Mouse (Mus musculus) layer of hippocampus, postnatal 10 days (tissue): ENCODE measurements around the gene Rbm17. TPM values are rescaled to one million over a fixed set of nuclear protein-coding genes. Genes with fewer than 3 reads are reported as not detected.

ENCODE experiments used
- DNase-seq, 2 experiments: peaks; one replicate each; pipeline ENCODE4 v3.0.0; 2021; ENCODE audit warnings: low spot score in 2 of 2
- total RNA-seq, 2 experiments: library from RNA; stranded (reverse); gene quantifications; 2 replicates each; pipeline ENCODE4 v1.2.3; 2021

Rbm17 gene
- total RNA-seq, 2 experiments from 2014 or later, result 103 to 106 TPM

GRCm38 (mm10) chr2:11597906-11598305, 6.0 kb downstream of the Rbm17 start:
- no peak for DNase-seq

- DNase-seq, result no peak
These were observed 7.3 kb downstream of the Rbm17 start for GRCm38 (mm10) chr2:11596690-11597089.

GRCm38 (mm10) chr2:11587996-11588395, 16.0 kb downstream of the Rbm17 start:
- DNase-seq, result no peak

- DNase-seq, result no peak
These were observed 24.6 kb downstream of the Rbm17 start for GRCm38 (mm10) chr2:11579399-11579798.

- no peak for DNase-seq
These were observed 25.8 kb downstream of the Rbm17 start for GRCm38 (mm10) chr2:11578187-11578586.

GRCm38 (mm10) chr2:11573684-11574083, 30.3 kb downstream of the Rbm17 start:
- no peak for DNase-seq

GRCm38 (mm10) chr2:11571004-11571535, 32.9 kb downstream of the Rbm17 start:
- no peak for DNase-seq

GRCm38 (mm10) chr2:11568471-11568870, 35.5 kb downstream of the Rbm17 start:
- DNase-seq, result no peak

GRCm38 (mm10) chr2:11567781-11568362, 36.1 kb downstream of the Rbm17 start:
- peak in 1 of 2 experiments; percentile 25 for DNase-seq

- no peak for DNase-seq
These were observed 37.1 kb downstream of the Rbm17 start for GRCm38 (mm10) chr2:11566898-11567297.

- DNase-seq, result no peak
These were observed 37.7 kb downstream of the Rbm17 start for GRCm38 (mm10) chr2:11566241-11566640.

- DNase-seq, result no peak
These were observed 39.2 kb downstream of the Rbm17 start for GRCm38 (mm10) chr2:11564768-11565167.

- DNase-seq, result no peak
These were observed 40.7 kb downstream of the Rbm17 start for GRCm38 (mm10) chr2:11563256-11563655.

GRCm38 (mm10) chr2:11558654-11559053, 45.3 kb downstream of the Rbm17 start:
- peak in 1 of 2 experiments; percentile 22 for DNase-seq

GRCm38 (mm10) chr2:11557244-11557643, 46.7 kb downstream of the Rbm17 start:
- DNase-seq, result no peak

GRCm38 (mm10) chr2:11555316-11555715, 48.6 kb downstream of the Rbm17 start:
- DNase-seq, result no peak

- peak; percentile 46 to 66 for DNase-seq
These were observed 50.2 kb downstream of the Rbm17 start, which contains the start of gene Pfkfb3 for GRCm38 (mm10) chr2:11553471-11554400. Pfkfb3 (minus strand) TSS chr2:11554077.

GRCm38 (mm10) chr2:11552966-11553451, 50.9 kb downstream of the Rbm17 start:
- peak in 1 of 2 experiments; percentile 22 for DNase-seq

GRCm38 (mm10) chr2:11552297-11552821, 51.6 kb downstream of the Rbm17 start:
- no peak for DNase-seq

- DNase-seq, result no peak
These were observed 52.2 kb downstream of the Rbm17 start for GRCm38 (mm10) chr2:11551726-11552125.

- DNase-seq, result no peak
These were observed 55.4 kb downstream of the Rbm17 start for GRCm38 (mm10) chr2:11548508-11548907.

GRCm38 (mm10) chr2:11547609-11548008, 56.3 kb downstream of the Rbm17 start:
- DNase-seq, result no peak
